Mouse (Mus musculus) erythroid progenitor cell, adult 5-6 weeks (primary cell): ENCODE data around the gene Nkain1. TPM values are rescaled to one million over a fixed set of nuclear protein-coding genes. Genes with fewer than 3 reads are reported as not detected.

ENCODE experiments used
- ATAC-seq: replicated peaks from 2 replicates; pipeline ENCODE4 v1.8.0; 2016; ENCODE audit warnings: moderate number of reproducible peaks, mild to moderate bottlenecking, moderate TSS enrichment, inconsistent platforms; ENCODE audit not compliant: poor library complexity, low FRiP score, severe bottlenecking
- total RNA-seq, 2 experiments: library from RNA; stranded (forward) in 1 of 2; stranded (reverse) in 1 of 2; fragments of 150-400 nt in 1 of 2; fragments of 186-747, 209-891 nt in 1 of 2; gene quantifications; 2 replicates each; pipeline versions ENCODE4 v1.2.3 to v1.2.4; 2015 to 2017; ENCODE audit warnings: low replicate concordance in 2 of 2

Gene Nkain1
- total RNA-seq, 2 experiments from 2014 or later: not detected

- no peak for ATAC-seq
Observed at GRCm38 (mm10) chr4:130553121-130553448, 20.9 kb downstream of the Nkain1 start.

GRCm38 (mm10) chr4:130552312-130553120 is 21.5 kb downstream of the Nkain1 start:
- ATAC-seq: no peak

- ATAC-seq: no peak
Observed at GRCm38 (mm10) chr4:130550511-130550910, 23.5 kb downstream of the Nkain1 start.

GRCm38 (mm10) chr4:130549189-130549588 is 24.8 kb downstream of the Nkain1 start:
- ATAC-seq: no peak

- ATAC-seq: no peak
Observed at GRCm38 (mm10) chr4:130546798-130547562, 27.0 kb downstream of the Nkain1 start.

- no peak for ATAC-seq
Observed at GRCm38 (mm10) chr4:130544392-130544791, 29.6 kb downstream of the Nkain1 start.

- ATAC-seq: no peak
Observed at GRCm38 (mm10) chr4:130543121-130543520, 30.9 kb downstream of the Nkain1 start.

GRCm38 (mm10) chr4:130540831-130541230 is 33.1 kb downstream of the Nkain1 start:
- ATAC-seq: no peak

- ATAC-seq: no peak
Observed at GRCm38 (mm10) chr4:130539706-130540105, 34.3 kb downstream of the Nkain1 start.

GRCm38 (mm10) chr4:130539053-130539452 is 34.9 kb downstream of the Nkain1 start:
- no peak for ATAC-seq

GRCm38 (mm10) chr4:130537371-130537770 is 36.6 kb downstream of the Nkain1 start:
- ATAC-seq: no peak

- no peak for ATAC-seq
Observed at GRCm38 (mm10) chr4:130535789-130536188, 38.2 kb downstream of the Nkain1 start.

GRCm38 (mm10) chr4:130533975-130534374 is 40.0 kb downstream of the Nkain1 start:
- ATAC-seq: peak; percentile 66

GRCm38 (mm10) chr4:130532347-130532746 is 41.6 kb downstream of the Nkain1 start:
- no peak for ATAC-seq

GRCm38 (mm10) chr4:130531645-130532280 is 42.2 kb downstream of the Nkain1 start:
- ATAC-seq: peak; percentile 56; the same call in 1 of the 2 replicates

GRCm38 (mm10) chr4:130527804-130528203 is 46.2 kb downstream of the Nkain1 start:
- no peak for ATAC-seq

- no peak for ATAC-seq
Observed at GRCm38 (mm10) chr4:130525041-130525440, 48.9 kb downstream of the Nkain1 start.

- ATAC-seq: no peak
Observed at GRCm38 (mm10) chr4:130521466-130521865, 52.5 kb downstream of the Nkain1 start.

GRCm38 (mm10) chr4:130520482-130520851 is 53.5 kb downstream of the Nkain1 start:
- ATAC-seq: no peak

- peak; percentile 87 for ATAC-seq
Observed at GRCm38 (mm10) chr4:130519567-130520481, 54.1 kb downstream of the Nkain1 start.
